Mouse (Mus musculus): ENCODE results near the gene Slc39a8. TPM values are rescaled to one million over a fixed set of nuclear protein-coding genes. Genes with fewer than 3 reads are reported as not detected.

Slc39a8 gene
- polyA plus RNA-seq, 1 experiment from 2014 or later, result 8.3 TPM

DNA sequence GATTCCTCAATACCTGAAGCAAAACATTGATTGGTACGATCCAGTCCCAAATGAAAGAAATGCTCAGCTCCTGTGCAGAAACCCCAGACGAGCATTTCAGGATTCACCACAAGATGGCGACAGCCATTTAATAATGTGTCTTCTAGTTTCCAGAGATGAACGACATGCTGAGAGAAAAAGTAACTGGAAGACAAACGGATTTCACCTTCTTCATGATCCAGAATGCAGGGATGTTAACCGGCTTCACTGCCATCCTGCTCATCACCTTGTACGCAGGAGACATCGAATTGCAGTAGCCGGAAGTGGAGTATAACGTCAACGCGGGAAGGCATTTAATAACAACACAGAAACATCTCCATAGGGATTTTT is 61.6 kb downstream of the Slc39a8 start:
- Histone ChIP-seq H3K4me3 (replicated peaks) (no peak overlapping the region), H3K4me2 (replicated peaks) (no peak overlapping the region)
- WGBS, result 33% methylated on average over 12 of the region's 12 CpGs

DNA sequence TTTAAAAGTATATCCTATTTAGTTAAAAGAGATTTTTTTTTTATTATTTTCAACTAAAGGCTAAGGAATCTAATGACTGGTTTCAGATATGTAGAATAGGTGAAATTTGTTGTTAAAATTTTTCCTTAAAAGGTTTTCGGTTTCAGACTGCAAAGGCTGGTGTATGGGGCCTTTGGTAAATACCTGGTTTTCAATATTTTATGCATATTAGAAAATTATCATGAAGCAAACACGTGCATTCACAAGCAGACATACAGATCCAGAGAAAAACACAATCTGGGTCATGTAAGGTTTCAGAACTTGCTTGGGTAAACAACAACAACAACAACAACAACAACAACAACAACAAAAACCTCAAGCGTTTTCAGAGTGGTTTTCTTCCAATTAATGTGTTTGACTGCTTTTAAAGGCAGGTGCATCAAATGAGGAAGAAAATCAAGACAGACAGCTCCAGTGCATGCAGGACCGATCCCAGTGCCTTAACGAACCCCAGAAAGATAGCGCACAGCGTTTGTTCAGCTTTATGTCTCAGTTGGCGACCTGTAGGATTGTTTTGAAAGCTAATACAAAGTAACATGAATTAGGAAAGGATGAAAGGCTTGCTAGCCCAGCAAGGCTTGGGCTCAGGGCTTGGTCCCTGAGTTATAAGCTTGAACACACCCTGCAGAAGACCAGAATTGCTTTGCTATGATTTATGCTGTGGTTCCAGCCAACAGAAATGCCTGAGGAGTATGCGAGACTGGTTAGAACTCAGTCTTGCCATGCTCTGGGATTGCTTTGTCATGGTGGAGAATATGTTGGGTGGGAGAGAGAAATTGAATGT is 62.2 kb downstream of the Slc39a8 start:
- H3K27ac ChIP-seq, result peak overlapping the region; percentile 67
- 0 out of 2 replicates have a peak overlapping the region, but pooled peaks have one; percentile 11 for H3K4me2 ChIP-seq (replicated peaks)
- peak; percentile 73 for ATAC-seq
- no peaks in the 10 kb centered on the region for H3K9me3 ChIP-seq
- H3K27me3 ChIP-seq, result no peaks in the 10 kb centered on the region
- no peak overlapping the region for H3K4me3 ChIP-seq (replicated peaks)
- WGBS, result 51% methylated on average over 9 of the region's 9 CpGs
- H3K9ac ChIP-seq (replicated peaks), result no peak overlapping the region
- no peaks in the 10 kb centered on the region for H3K36me3 ChIP-seq
- H3K4me1 ChIP-seq (replicated peaks), result peaks cover 9% of the 10 kb centered on the region

More for the DNA sequence above, 61.6 kb downstream of the Slc39a8 start:
- H3K9ac ChIP-seq (replicated peaks), result no peak overlapping the region
- H3K36me3 ChIP-seq, result no peaks in the 10 kb centered on the region
- peak; percentile 47; the same call in 1 of the 2 replicates for ATAC-seq
- H3K27me3 ChIP-seq, result no peaks in the 10 kb centered on the region
- no peak overlapping the region for H3K27ac ChIP-seq
- H3K9me3 ChIP-seq, result no peaks in the 10 kb centered on the region
- peaks cover 9% of the 10 kb centered on the region for H3K4me1 ChIP-seq (replicated peaks)

DNA sequence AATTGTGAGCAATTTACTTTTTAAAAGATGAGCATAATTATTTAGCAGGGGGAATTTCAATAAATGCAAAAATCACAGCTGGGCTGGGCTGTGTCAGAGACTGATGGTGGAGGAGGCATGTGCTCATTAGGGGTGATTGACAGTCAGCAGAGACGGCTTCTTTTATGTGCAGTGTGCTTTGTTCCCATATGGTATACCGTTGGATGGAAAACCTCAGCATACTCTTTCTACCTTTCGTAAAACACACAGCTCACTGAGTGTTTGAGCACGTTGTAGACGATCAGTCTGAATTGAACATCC is 62.7 kb downstream of the Slc39a8 start:
- peaks cover 9% of the 10 kb centered on the region for H3K4me1 ChIP-seq (replicated peaks)
- no peak overlapping the region for H3K4me2 ChIP-seq (replicated peaks)
- no peaks in the 10 kb centered on the region for H3K36me3 ChIP-seq
- no peak overlapping the region for H3K4me3 ChIP-seq (replicated peaks)
- H3K9me3 ChIP-seq, result no peaks in the 10 kb centered on the region
- H3K27me3 ChIP-seq, result no peaks in the 10 kb centered on the region
- H3K9ac ChIP-seq (replicated peaks), result no peak overlapping the region
- H3K27ac ChIP-seq, result no peak overlapping the region; the same call in 1 of the 2 replicates
- peak; percentile 91 for ATAC-seq
- WGBS, result 29% methylated on average over 5 of the region's 5 CpGs

DNA sequence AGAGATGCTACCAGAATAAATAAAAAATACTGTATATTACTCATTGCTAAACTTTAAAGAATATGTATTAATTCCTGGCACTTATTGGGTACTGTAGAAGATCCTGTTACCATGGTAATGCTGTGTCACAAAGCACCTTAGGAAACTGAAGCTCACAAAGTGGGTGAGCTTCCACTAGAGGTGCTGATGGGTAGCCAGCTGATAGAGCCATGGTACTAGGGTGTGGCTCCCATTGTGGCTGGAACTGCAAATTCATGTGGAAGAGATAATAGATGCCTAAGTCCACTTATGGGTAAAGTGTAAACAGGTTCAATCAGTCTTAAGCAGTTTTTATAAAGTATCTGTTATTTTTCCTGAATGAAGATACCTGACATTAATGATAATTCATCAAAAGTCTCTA is 64.3 kb downstream of the Slc39a8 start:
- no peak for ATAC-seq
- Histone ChIP-seq H3K27me3 (no peaks in the 10 kb centered on the region), H3K4me3 (replicated peaks) (no peak overlapping the region), H3K36me3 (no peaks in the 10 kb centered on the region), H3K27ac (no peak overlapping the region), H3K4me2 (replicated peaks) (no peak overlapping the region), H3K4me1 (replicated peaks) (peaks cover 9% of the 10 kb centered on the region), H3K9me3 (no peaks in the 10 kb centered on the region), H3K9ac (replicated peaks) (no peak overlapping the region)

DNA sequence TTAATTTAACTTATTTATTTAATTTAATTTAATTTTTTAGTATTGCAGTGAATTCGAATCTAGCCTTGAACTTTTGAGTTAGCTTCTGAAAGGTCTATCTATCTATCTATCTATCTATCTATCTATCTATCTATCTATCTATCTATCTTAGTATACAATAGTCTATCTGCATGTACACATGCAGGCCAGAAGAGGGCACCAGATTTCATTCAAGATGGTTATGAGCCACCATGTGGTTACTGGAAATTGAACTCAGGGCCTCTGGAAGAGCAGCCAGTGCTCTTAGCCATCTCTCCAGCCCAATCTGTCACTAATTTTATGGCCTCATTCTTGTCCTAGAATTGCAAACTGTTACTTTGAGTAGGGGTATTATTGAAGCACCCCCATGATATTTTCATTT is 78.3 kb downstream of the Slc39a8 start:
- Histone ChIP-seq H3K4me1 (replicated peaks) (no peaks in the 10 kb centered on the region), H3K4me3 (replicated peaks) (no peak overlapping the region), H3K9me3 (no peaks in the 10 kb centered on the region), H3K9ac (replicated peaks) (no peak overlapping the region), H3K4me2 (replicated peaks) (no peak overlapping the region), H3K27ac (no peak overlapping the region), H3K27me3 (no peaks in the 10 kb centered on the region), H3K36me3 (no peaks in the 10 kb centered on the region)
- no peak for ATAC-seq
- WGBS, result 85% methylated on average over 1 of the region's 1 CpGs

DNA sequence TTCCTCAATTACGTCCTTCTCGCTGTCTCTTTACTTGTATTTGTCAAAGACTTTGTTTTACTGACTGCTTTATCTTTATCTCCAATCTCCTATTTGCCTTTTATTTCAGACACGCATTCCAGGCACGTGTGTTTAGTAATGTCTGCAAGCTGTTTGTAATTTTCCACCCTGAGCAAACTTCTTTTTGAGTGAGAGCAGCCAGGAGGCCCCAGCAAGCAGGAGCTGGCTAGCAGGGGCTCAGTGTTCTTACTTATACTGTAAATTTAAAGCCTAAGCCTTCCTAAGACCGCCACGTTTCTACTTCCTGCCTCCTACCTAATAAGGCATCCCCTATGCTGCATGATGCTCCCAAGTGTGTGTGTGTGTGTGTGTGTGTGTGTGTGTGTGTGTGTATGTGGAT is 79.8 kb downstream of the Slc39a8 start:
- WGBS, result 81% methylated on average over 6 of the region's 6 CpGs
- Histone ChIP-seq H3K9me3 (no peaks in the 10 kb centered on the region), H3K27me3 (no peaks in the 10 kb centered on the region), H3K4me1 (replicated peaks) (no peaks in the 10 kb centered on the region), H3K27ac (no peak overlapping the region), H3K9ac (replicated peaks) (no peak overlapping the region), H3K4me3 (replicated peaks) (no peak overlapping the region), H3K36me3 (no peaks in the 10 kb centered on the region), H3K4me2 (replicated peaks) (no peak overlapping the region)
- ATAC-seq, result no peak

DNA sequence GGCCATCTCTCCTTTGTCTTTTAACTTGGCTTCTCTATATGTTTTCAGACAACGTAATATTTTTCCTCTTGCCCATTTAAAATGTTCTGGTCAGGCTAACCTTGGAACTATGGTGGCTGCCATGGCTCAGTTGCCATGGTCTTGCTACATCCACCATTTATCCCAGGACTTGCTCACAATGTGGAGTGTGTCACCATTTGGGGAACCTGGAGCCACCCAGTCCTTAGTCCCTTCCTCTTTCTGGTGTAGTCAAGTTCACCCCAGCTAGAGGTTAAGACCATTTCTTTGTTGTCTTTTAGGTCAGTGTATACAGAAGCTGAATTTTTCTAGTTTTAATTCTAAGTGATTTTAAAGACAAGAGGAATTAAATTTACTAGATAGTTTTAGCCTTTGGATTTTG is 80.7 kb downstream of the Slc39a8 start:
- Histone ChIP-seq H3K36me3 (no peaks in the 10 kb centered on the region), H3K4me3 (replicated peaks) (no peak overlapping the region), H3K4me1 (replicated peaks) (no peaks in the 10 kb centered on the region), H3K27me3 (no peaks in the 10 kb centered on the region), H3K9ac (replicated peaks) (no peak overlapping the region), H3K4me2 (replicated peaks) (no peak overlapping the region), H3K27ac (no peak overlapping the region), H3K9me3 (no peaks in the 10 kb centered on the region)
- ATAC-seq, result no peak
- 91% methylated on average over 1 of the region's 1 CpGs for WGBS

DNA sequence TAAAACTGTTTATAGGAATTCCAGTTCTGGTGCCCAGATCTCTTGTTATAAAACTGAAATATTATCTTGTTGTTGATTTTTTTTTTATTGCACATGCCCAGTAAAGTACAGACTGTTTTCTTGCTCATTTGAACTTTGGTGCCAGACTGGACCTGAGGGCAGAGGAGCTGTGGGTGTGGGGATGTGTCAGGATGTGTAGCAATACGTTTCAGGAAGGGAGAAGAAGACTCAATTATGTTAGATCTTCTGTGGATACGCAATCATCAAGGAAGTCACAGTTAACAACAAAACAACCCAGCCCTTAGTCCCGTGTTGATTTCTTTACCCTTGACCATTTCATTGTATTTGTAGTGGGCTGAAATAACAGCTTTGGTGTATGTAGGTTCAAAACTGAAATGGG is 81.9 kb downstream of the Slc39a8 start:
- no peaks in the 10 kb centered on the region for H3K9me3 ChIP-seq
- H3K4me1 ChIP-seq (replicated peaks), result no peaks in the 10 kb centered on the region
- H3K4me2 ChIP-seq (replicated peaks), result no peak overlapping the region
- no peaks in the 10 kb centered on the region for H3K27me3 ChIP-seq
- H3K36me3 ChIP-seq, result no peaks in the 10 kb centered on the region
- no peak overlapping the region for H3K4me3 ChIP-seq (replicated peaks)
- ATAC-seq, result no peak
- WGBS, result 76% methylated on average over 3 of the region's 3 CpGs
- no peak overlapping the region for H3K9ac ChIP-seq (replicated peaks)
- no peak overlapping the region for H3K27ac ChIP-seq

DNA sequence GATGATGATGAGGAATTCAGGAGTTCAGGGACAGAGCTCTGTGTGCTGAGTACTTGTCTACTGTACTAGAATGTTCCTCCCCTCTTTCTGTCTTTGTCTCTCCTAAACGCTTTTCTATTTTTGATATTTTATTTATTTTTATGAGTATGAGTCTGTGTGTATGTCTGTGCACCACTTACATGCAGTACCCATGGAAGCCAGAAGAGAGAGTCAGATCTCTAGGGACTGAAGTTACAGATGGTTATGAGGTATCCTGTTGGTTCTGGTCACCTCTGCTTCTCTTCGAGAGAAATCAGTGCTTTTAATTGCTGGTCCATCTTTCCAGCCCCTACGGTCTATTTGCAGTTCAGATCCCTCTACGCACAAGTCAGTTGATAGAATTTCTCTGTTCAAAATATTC is 90.9 kb downstream of the Slc39a8 start:
- Histone ChIP-seq H3K9me3 (no peaks in the 10 kb centered on the region), H3K4me2 (replicated peaks) (no peak overlapping the region), H3K36me3 (no peaks in the 10 kb centered on the region), H3K9ac (replicated peaks) (no peak overlapping the region), H3K4me3 (replicated peaks) (no peak overlapping the region), H3K4me1 (replicated peaks) (peaks cover 13% of the 10 kb centered on the region), H3K27me3 (no peaks in the 10 kb centered on the region), H3K27ac (no peak overlapping the region)
- WGBS, result 91% methylated on average over 4 of the region's 4 CpGs
- ATAC-seq, result no peak

DNA sequence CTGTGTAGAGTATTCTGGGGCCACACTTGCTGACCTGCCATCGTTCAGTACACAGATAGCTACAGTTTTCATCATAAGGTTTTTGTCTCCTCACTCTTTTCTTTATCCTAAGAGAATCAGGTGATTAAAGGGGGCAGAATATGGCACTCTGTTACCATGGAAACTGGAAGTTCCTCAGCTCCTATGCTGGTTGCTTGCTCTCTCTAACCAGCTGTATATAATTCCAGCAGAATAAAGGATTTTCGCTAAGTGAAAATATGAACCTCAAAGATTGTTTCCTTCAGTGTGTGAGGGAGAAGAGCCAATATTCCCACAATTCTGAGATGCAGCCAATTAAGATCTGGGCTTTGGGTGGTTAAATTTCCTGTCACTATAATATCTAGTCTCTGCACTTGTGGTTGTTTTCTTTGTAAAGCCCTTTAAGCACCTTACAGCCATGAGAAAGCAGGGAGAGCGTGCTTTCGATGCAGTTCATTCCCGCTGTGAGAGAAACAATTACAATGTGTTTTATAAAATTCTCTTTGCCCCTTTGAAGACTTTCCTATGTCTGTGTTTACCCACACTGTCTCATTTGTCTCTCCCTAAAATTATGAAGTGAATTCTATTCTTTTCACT is 93.6 kb downstream of the Slc39a8 start:
- Histone ChIP-seq H3K9me3 (no peaks in the 10 kb centered on the region), H3K4me2 (replicated peaks) (no peak overlapping the region), H3K4me3 (replicated peaks) (no peak overlapping the region), H3K9ac (replicated peaks) (no peak overlapping the region), H3K27ac (peak overlapping the region; percentile 51), H3K36me3 (no peaks in the 10 kb centered on the region), H3K4me1 (replicated peaks) (peaks cover 13% of the 10 kb centered on the region), H3K27me3 (no peaks in the 10 kb centered on the region)
- WGBS, result 36% methylated on average over 5 of the region's 5 CpGs
- peak; percentile 77 for ATAC-seq

DNA sequence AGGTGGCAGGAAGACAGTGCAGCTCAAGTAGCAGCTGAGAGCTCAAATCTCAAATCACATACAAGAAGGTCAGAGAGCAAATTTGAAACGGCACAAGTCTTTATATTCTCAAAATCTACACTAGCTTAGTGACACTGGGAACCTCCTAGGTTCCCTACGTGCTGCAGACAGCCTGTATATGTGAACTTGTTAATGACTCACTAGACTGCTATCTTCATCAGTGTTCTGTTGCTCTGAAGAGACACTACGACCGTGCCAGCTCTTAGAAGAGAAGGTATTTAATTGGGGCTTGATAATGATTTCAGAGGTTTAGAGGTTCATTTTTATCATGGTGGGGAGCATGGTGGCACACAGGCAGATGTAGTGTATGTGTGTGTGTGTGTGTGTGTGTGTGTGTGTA is 94.2 kb downstream of the Slc39a8 start:
- H3K4me3 ChIP-seq (replicated peaks), result no peak overlapping the region
- peaks cover 13% of the 10 kb centered on the region for H3K4me1 ChIP-seq (replicated peaks)
- no peak for ATAC-seq
- no peak overlapping the region for H3K9ac ChIP-seq (replicated peaks)
- 81% methylated on average over 4 of the region's 4 CpGs for whole genome bisulfite sequencing
- H3K27me3 ChIP-seq, result no peaks in the 10 kb centered on the region
- no peaks in the 10 kb centered on the region for H3K36me3 ChIP-seq
- H3K9me3 ChIP-seq, result no peaks in the 10 kb centered on the region
- no peak overlapping the region for H3K4me2 ChIP-seq (replicated peaks)
- H3K27ac ChIP-seq, result no peak overlapping the region; the same call in 1 of the 2 replicates

DNA sequence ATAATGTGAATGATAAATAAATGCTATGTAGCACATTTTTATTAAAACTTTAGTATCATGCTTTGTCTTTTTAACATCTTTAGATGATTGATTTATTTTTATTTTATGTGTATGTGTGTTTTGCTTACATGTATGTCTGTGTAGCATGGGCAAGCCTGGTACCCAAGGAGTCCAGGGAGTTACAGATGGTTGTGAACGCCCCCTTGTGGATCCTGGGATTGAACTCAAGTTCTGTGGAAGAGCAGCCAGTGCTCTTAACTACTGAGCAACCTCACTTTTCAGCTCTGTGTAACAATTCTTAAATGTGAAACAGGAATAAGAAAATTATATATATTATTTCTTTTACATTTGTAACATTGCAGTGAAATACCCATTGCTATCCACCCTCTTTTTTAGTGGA is 101.7 kb downstream of the Slc39a8 start:
- WGBS, result 34% methylated on average over 1 of the region's 1 CpGs
- H3K4me3 ChIP-seq (replicated peaks), result no peak overlapping the region
- ATAC-seq, result no peak

DNA sequence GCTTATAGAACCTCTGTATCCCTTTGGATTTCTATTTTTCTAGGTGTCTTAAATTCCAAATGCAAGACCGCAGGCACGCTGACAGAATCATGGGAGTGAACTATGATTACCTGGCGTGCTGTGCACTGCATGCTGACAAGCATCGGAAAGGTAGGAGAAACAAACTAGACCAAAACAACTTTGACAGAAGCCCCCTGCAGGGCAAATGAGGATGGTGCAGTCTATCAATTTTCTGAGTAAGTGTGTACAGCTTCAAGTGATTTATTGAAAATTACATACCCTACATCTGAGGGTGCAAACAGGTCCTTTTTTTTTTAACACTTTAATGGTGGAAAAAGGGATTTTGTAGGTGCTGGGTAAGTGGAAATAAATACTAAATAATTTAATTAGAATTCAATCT is 103.1 kb downstream of the Slc39a8 start:
- H3K27ac ChIP-seq, result no peak overlapping the region
- no peaks in the 10 kb centered on the region for H3K4me1 ChIP-seq (replicated peaks)
- no peak for ATAC-seq
- H3K36me3 ChIP-seq, result no peaks in the 10 kb centered on the region
- no peaks in the 10 kb centered on the region for H3K9me3 ChIP-seq
- WGBS, result 86% methylated on average over 4 of the region's 4 CpGs
- no peak overlapping the region for H3K4me2 ChIP-seq (replicated peaks)
- no peak overlapping the region for H3K4me3 ChIP-seq (replicated peaks)
- H3K27me3 ChIP-seq, result no peaks in the 10 kb centered on the region
- no peak overlapping the region for H3K9ac ChIP-seq (replicated peaks)

More for the DNA sequence above, 101.7 kb downstream of the Slc39a8 start:
- Histone ChIP-seq H3K9ac (replicated peaks) (no peak overlapping the region), H3K4me1 (replicated peaks) (no peaks in the 10 kb centered on the region), H3K9me3 (no peaks in the 10 kb centered on the region), H3K27me3 (no peaks in the 10 kb centered on the region), H3K27ac (no peak overlapping the region), H3K4me2 (replicated peaks) (no peak overlapping the region), H3K36me3 (no peaks in the 10 kb centered on the region)

All from midbrain, embryonic 13.5 days (tissue).